Mouse (Mus musculus): ENCODE data around the gene Tfdp2. TPM values are rescaled to one million over a fixed set of nuclear protein-coding genes. Genes with fewer than 3 reads are reported as not detected.
A peak's percentile ranks its signal among the peaks of the same experiment; 100 is the strongest.
"Not testable (repeated sequence)": the region's sequence is repeated elsewhere in the genome, so short reads cannot be mapped to it uniquely, and the experiment has no call there.

Tfdp2 gene
- polyA plus RNA-seq (2015; fragmentation: Nextera tagmentation; extraction: Ambion mirVana) = 104 and 106 TPM in 2 replicates

DNA sequence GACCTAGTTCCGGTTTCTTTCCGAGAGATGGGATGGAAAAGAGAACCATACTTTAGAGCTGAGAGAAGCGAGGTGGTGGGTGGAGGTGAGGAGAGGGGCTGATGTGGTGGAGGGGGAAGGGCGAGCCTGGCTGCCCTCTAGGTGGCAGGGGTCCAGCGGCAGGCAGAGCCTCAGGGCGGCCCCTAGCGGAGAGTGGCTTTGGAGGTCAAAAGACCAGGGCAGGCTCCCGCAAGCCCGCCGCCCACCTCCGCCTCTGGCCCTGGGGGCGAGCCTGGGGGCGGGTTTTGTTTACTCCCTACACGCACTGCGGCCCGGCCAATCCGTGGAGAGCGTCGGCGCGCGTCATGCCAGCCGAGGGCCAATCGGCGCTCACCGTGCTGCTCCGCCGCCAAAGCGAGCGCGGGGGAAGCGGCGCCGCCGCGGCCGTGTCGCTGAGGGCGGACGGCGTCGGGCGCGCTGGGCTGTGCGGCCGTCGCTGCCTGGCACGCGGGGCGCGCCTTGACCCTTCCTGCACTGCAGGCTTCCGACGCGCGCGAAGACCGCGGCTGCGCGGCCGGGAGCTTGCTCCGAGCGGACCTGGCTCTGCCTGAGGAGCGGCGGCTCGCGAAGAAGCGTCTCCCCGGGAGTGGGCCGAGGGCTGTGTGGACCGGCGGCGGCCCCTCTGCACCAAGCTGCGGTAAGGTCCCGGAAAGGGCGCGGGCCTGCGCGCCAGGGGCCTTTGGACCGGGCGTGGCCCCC is at the start of gene Tfdp2:
Gene Tfdp2, plus strand, starts transcription at position 391 of the 738 bp plus-strand sequence.
- Histone ChIP-seq H3K9ac (ENCODE audit: low read depth, low read length) (peak within 1 kb of the TSS; percentile 76), H3K36me3 (ENCODE audit: control insufficient read depth, insufficient read depth) (no peaks in the 10 kb centered on the region), H3K4me3 (ENCODE audit: low read depth, low read length) (peak within 1 kb of the TSS; percentile 82), H3K4me2 (ENCODE audit: low read depth, low read length) (peak within 1 kb of the TSS; percentile 100), H3K27me3 (ENCODE audit: control insufficient read depth, insufficient read depth, low read depth, low read length) (no peaks in the 10 kb centered on the region), H3K4me1 (ENCODE audit: control insufficient read depth, low read depth, low read length) (peaks cover 17% of the 10 kb centered on the region), H3K27ac (ENCODE audit: low read length) (peak within 1 kb of the TSS; percentile 84), H3K9me3 (replicated peaks; ENCODE audit: control insufficient read depth, low read length) (no peaks in the 10 kb centered on the region)
- WGBS (ENCODE audit: insufficient replicate concordance) = 0% methylated on average over 64 of the region's 81 CpGs
- peak; percentile 99 for ATAC-seq (ENCODE audit: low read depth)

DNA sequence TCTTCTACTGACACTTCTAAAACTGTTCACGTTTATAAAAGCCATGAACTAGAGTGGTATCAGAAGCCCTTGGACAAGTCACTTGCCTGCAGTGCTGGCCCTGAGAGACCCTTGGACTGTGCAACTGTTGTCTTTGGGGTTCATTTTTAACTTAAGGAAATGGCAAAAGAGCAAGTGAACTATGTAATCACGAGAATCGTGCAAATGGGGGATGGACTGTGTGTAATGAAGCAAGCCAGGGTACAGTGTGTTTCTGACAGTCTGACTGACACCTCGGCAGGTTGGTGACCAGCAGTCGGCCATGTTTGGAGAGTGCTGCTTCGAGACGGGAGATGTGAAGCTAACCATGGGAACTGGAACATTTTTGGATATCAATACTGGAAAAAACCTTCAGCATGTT is 43.3 kb upstream of the Tfdp2 start:
- Histone ChIP-seq H3K9ac (ENCODE audit: low read depth, low read length) (no peak overlapping the region), H3K27ac (ENCODE audit: low read length) (no peak overlapping the region), H3K9me3 (replicated peaks; ENCODE audit: control insufficient read depth, low read length) (no peaks in the 10 kb centered on the region), H3K36me3 (ENCODE audit: control insufficient read depth, insufficient read depth) (no peaks in the 10 kb centered on the region), H3K4me2 (ENCODE audit: low read depth, low read length) (no peak overlapping the region), H3K4me1 (ENCODE audit: control insufficient read depth, low read depth, low read length) (no peaks in the 10 kb centered on the region), H3K4me3 (ENCODE audit: low read depth, low read length) (no peak overlapping the region), H3K27me3 (ENCODE audit: control insufficient read depth, insufficient read depth, low read depth, low read length) (no peaks in the 10 kb centered on the region)
- WGBS (ENCODE audit: insufficient replicate concordance) = 69% methylated on average over 7 of the region's 7 CpGs
- ATAC-seq (ENCODE audit: low read depth) = no peak

DNA sequence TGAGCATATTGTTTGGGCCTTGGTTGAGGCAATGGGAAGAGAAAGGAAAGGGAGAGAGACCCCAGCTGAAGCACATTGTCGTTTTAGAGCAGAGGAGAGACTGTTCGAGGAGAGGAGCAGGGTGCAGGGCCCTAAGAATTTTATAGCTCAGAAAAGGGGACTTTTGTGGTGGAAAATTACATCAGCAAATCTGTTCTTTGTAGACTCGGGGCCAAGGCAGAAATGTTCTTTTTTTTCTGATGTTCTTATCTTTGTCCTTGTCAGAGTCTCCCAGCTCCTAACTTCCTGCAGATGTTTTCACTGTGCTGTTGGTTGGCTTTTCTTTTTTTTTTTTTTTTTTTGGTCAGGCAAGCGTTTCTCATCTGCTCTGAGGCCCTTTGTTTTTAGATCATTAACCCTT is 37.6 kb upstream of the Tfdp2 start:
- no peak for ATAC-seq (ENCODE audit: low read depth)
- Histone ChIP-seq H3K36me3 (ENCODE audit: control insufficient read depth, insufficient read depth) (no peaks in the 10 kb centered on the region), H3K9ac (ENCODE audit: low read depth, low read length) (no peak overlapping the region), H3K4me3 (ENCODE audit: low read depth, low read length) (no peak overlapping the region), H3K27me3 (ENCODE audit: control insufficient read depth, insufficient read depth, low read depth, low read length) (no peaks in the 10 kb centered on the region), H3K4me1 (ENCODE audit: control insufficient read depth, low read depth, low read length) (no peaks in the 10 kb centered on the region), H3K9me3 (replicated peaks; ENCODE audit: control insufficient read depth, low read length) (no peaks in the 10 kb centered on the region), H3K4me2 (ENCODE audit: low read depth, low read length) (no peak overlapping the region), H3K27ac (ENCODE audit: low read length) (no peak overlapping the region)
- 14% methylated on average over 4 of the region's 4 CpGs for WGBS (ENCODE audit: insufficient replicate concordance)

DNA sequence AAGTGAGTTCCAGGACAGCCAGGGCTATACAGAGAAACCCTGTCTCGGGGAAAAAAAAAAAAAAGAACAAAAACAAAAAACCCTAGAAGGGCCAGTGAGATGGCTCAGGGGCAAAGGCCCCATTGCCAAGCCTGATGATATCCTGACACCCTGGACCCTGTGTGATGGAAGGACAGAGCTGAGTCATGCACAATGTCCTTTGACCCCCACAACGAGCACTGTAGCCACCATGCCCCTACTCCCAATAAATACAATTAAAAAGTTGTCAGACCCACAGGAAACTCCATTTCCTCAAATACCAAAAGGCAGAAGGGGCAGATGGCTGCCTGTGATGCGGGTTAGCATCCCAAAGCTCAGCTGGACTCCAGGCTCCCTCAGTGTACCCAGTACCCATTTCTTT is 37.0 kb upstream of the Tfdp2 start:
- ATAC-seq (ENCODE audit: low read depth) = no peak
- Histone ChIP-seq H3K4me3 (ENCODE audit: low read depth, low read length) (no peak overlapping the region), H3K9ac (ENCODE audit: low read depth, low read length) (no peak overlapping the region), H3K27me3 (ENCODE audit: control insufficient read depth, insufficient read depth, low read depth, low read length) (no peaks in the 10 kb centered on the region), H3K27ac (ENCODE audit: low read length) (no peak overlapping the region), H3K36me3 (ENCODE audit: control insufficient read depth, insufficient read depth) (no peaks in the 10 kb centered on the region), H3K9me3 (replicated peaks; ENCODE audit: control insufficient read depth, low read length) (no peaks in the 10 kb centered on the region), H3K4me1 (ENCODE audit: control insufficient read depth, low read depth, low read length) (no peaks in the 10 kb centered on the region), H3K4me2 (ENCODE audit: low read depth, low read length) (no peak overlapping the region)
- WGBS (ENCODE audit: insufficient replicate concordance) = 50% methylated on average over 3 of the region's 3 CpGs

DNA sequence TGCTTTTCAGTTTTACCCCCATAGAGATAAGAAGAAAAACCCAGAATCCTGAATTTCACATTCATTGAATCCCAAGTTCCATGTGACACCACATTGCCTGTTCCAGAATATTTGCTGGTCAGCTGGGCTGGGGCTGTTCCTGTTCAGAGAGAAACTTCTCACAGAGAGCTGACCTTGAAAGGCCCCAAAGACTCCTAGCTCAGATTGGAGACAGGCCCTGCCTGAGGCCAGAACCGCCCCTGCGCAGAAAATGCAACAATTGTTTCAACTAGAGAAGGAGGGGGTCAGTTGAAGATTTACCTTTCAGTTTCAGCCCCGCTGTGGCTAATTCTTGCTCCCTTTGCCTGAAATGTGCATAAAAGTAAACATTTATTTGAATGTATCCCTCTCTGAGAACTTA is 35.3 kb upstream of the Tfdp2 start:
- no peaks in the 10 kb centered on the region for H3K4me1 ChIP-seq (ENCODE audit: control insufficient read depth, low read depth, low read length)
- no peak for ATAC-seq (ENCODE audit: low read depth)
- WGBS (ENCODE audit: insufficient replicate concordance) = 79% methylated on average over 3 of the region's 3 CpGs
- no peak overlapping the region for H3K27ac ChIP-seq (ENCODE audit: low read length)
- no peaks in the 10 kb centered on the region for H3K9me3 ChIP-seq (replicated peaks; ENCODE audit: control insufficient read depth, low read length)
- H3K9ac ChIP-seq (ENCODE audit: low read depth, low read length) = no peak overlapping the region
- H3K4me2 ChIP-seq (ENCODE audit: low read depth, low read length) = no peak overlapping the region
- H3K4me3 ChIP-seq (ENCODE audit: low read depth, low read length) = no peak overlapping the region
- no peaks in the 10 kb centered on the region for H3K27me3 ChIP-seq (ENCODE audit: control insufficient read depth, insufficient read depth, low read depth, low read length)
- H3K36me3 ChIP-seq (ENCODE audit: control insufficient read depth, insufficient read depth) = no peaks in the 10 kb centered on the region

DNA sequence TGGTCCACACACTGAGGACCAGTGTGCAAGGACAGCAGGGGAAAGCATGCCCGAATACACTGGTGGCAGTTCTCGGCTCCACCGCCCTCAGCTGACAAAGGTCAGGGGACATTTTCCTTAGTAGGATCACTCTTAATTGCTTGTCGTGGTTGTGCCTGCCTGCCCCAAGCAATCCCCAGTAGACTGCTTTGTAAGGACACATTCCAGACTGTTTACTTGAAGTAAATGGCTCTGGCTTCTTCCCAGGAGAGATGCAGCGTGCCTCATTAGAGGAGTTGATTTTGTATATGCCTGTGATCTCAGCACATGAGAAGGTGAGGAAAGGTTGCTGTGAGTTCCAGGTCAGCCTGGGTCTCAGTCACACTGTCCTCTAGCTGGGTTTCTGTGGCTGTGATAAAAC is 33.7 kb upstream of the Tfdp2 start:
- H3K4me1 ChIP-seq (ENCODE audit: control insufficient read depth, low read depth, low read length) = no peaks in the 10 kb centered on the region
- 69% methylated on average over 5 of the region's 5 CpGs for WGBS (ENCODE audit: insufficient replicate concordance)
- no peak for ATAC-seq (ENCODE audit: low read depth)

DNA sequence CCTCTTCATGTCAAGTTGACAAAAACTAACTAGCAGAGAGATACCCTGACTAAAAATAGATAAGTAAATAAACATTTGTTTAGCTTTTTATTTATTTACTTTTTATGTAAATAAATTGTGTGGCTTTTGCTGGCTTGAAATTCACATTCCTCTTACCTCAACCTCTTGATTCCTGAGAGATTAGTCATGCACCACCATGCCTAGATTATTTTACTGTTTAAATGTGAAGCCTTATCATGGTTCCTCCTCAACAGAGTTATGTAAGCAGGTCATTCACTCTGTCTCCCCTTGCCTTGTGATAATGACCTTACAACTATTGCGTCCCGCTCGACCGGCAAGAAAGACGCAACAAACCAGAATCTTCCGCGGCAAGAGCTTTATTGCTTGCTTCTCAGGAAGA is 32.6 kb upstream of the Tfdp2 start:
- Histone ChIP-seq H3K4me2 (ENCODE audit: low read depth, low read length) (no peak overlapping the region), H3K4me1 (ENCODE audit: control insufficient read depth, low read depth, low read length) (no peaks in the 10 kb centered on the region), H3K4me3 (ENCODE audit: low read depth, low read length) (no peak overlapping the region), H3K36me3 (ENCODE audit: control insufficient read depth, insufficient read depth) (no peaks in the 10 kb centered on the region), H3K27ac (ENCODE audit: low read length) (no peak overlapping the region), H3K9me3 (replicated peaks; ENCODE audit: control insufficient read depth, low read length) (no peaks in the 10 kb centered on the region), H3K9ac (ENCODE audit: low read depth, low read length) (no peak overlapping the region), H3K27me3 (ENCODE audit: control insufficient read depth, insufficient read depth, low read depth, low read length) (no peaks in the 10 kb centered on the region)
- ATAC-seq (ENCODE audit: low read depth) = no peak
- 85% methylated on average over 7 of the region's 7 CpGs for WGBS (ENCODE audit: insufficient replicate concordance)

More for the DNA sequence above, 33.7 kb upstream of the Tfdp2 start:
- Histone ChIP-seq H3K4me2 (ENCODE audit: low read depth, low read length) (no peak overlapping the region), H3K9ac (ENCODE audit: low read depth, low read length) (no peak overlapping the region), H3K4me3 (ENCODE audit: low read depth, low read length) (no peak overlapping the region), H3K9me3 (replicated peaks; ENCODE audit: control insufficient read depth, low read length) (no peaks in the 10 kb centered on the region), H3K27me3 (ENCODE audit: control insufficient read depth, insufficient read depth, low read depth, low read length) (no peaks in the 10 kb centered on the region), H3K36me3 (ENCODE audit: control insufficient read depth, insufficient read depth) (no peaks in the 10 kb centered on the region), H3K27ac (ENCODE audit: low read length) (no peak overlapping the region)

DNA sequence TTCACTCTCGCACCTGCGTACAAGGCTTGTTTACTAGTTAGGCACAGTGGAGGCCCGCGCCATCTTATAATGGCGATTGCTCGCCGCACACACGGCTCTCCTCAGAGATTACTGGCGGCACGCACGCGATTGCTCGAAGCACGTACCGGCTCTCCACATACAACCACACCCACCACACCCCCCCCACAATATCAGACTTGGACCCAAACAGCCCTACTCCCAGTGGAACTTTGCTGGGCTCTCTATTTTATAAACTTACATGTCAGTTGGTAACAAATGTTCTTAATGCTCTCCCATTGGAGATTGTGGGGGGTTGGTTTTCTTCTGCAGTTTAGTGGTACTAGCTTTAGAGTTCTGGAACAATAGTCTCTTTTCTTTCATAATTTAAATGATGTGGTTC is 32.1 kb upstream of the Tfdp2 start:
- not testable (repeated sequence) for H3K27ac ChIP-seq (ENCODE audit: low read length); H3K4me2 ChIP-seq (ENCODE audit: low read depth, low read length); H3K4me1 ChIP-seq (ENCODE audit: control insufficient read depth, low read depth, low read length); H3K4me3 ChIP-seq (ENCODE audit: low read depth, low read length); H3K9me3 ChIP-seq (replicated peaks; ENCODE audit: control insufficient read depth, low read length); ATAC-seq (ENCODE audit: low read depth); H3K36me3 ChIP-seq (ENCODE audit: control insufficient read depth, insufficient read depth); H3K9ac ChIP-seq (ENCODE audit: low read depth, low read length); H3K27me3 ChIP-seq (ENCODE audit: control insufficient read depth, insufficient read depth, low read depth, low read length)
- WGBS (ENCODE audit: insufficient replicate concordance) = 91% methylated on average over 13 of the region's 15 CpGs

DNA sequence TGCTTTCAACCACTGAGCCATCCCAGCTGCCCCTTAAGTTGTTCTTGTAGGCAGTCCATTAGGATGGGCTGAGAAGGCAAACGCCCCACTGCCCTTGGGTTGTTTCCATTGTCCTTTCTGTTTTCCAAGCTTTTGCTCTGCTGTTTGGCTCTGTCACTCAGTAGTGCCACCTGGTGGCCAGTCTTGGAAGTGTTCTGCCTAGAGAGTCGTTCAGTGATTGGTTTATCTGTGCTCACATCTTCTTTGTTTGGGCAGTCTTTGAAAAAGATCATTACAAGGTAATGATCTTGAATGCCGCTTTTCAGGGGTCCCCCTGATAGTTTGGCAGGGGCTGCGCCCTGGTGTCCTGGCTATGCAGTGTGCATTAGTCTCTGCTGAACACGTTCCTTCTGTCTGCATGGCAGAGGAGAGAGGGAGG is 28.9 kb upstream of the Tfdp2 start:
- WGBS (ENCODE audit: insufficient replicate concordance) = 38% methylated on average over 5 of the region's 5 CpGs
- ATAC-seq (ENCODE audit: low read depth) = no peak
- no peak overlapping the region for H3K9ac ChIP-seq (ENCODE audit: low read depth, low read length)
- no peak overlapping the region for H3K4me3 ChIP-seq (ENCODE audit: low read depth, low read length)
- no peaks in the 10 kb centered on the region for H3K4me1 ChIP-seq (ENCODE audit: control insufficient read depth, low read depth, low read length)
- H3K9me3 ChIP-seq (replicated peaks; ENCODE audit: control insufficient read depth, low read length) = no peaks in the 10 kb centered on the region
- H3K27ac ChIP-seq (ENCODE audit: low read length) = no peak overlapping the region
- H3K36me3 ChIP-seq (ENCODE audit: control insufficient read depth, insufficient read depth) = no peaks in the 10 kb centered on the region
- H3K4me2 ChIP-seq (ENCODE audit: low read depth, low read length) = no peak overlapping the region
- H3K27me3 ChIP-seq (ENCODE audit: control insufficient read depth, insufficient read depth, low read depth, low read length) = no peaks in the 10 kb centered on the region
